In genomic region chr11:68764622-68765021, GRCm38 (mm10) we compare ENCODE assay signal across 11 mouse cellular contexts.
DNase-seq lines count a peak whose midpoint lies in the region; ATAC-seq lines count a peak whose summit lies in the region.
"Had no signal": no experiment of that assay in that cellular context is flagged by ENCODE, and none has a peak within 500 bp of the region (broad histone marks: within the 10 kb centered on the region; RNA-seq: fewer than 3 reads in every experiment).

No protein-coding gene starts in this region.

- H3K36me3 ChIP-seq in heart, embryonic 12.5 days = peaks cover 93% of the 10 kb centered on the region

- H3K4me2 ChIP-seq in heart, embryonic 12.5 days = no peak overlapping the region
- H3K4me2 ChIP-seq: embryonic facial prominence, embryonic 15.5 days; liver, embryonic 15.5 days had no signal

- no peak overlapping the region for H3K4me3 ChIP-seq in heart, embryonic 12.5 days
- H3K4me3 ChIP-seq: embryonic facial prominence, embryonic 15.5 days; liver, embryonic 15.5 days; megakaryocyte, embryonic 14.5 days had no signal

- H3K27me3 ChIP-seq in heart, embryonic 12.5 days (replicated peaks) = no peaks in the 10 kb centered on the region
- H3K27me3 ChIP-seq: embryonic facial prominence, embryonic 15.5 days; liver, embryonic 15.5 days had no signal

- no peak for ATAC-seq in heart, embryonic 12.5 days (ENCODE audit: insufficient number of reproducible peaks, low FRiP score)

- no peak overlapping the region for H3K9ac ChIP-seq in heart, embryonic 12.5 days
- H3K9ac ChIP-seq: embryonic facial prominence, embryonic 15.5 days; liver, embryonic 15.5 days had no signal

- H3K9me3 ChIP-seq in heart, embryonic 12.5 days (replicated peaks) = no peaks in the 10 kb centered on the region
- H3K9me3 ChIP-seq: embryonic facial prominence, embryonic 15.5 days; liver, embryonic 15.5 days; megakaryocyte, embryonic 14.5 days had no signal

- peaks cover 7% of the 10 kb centered on the region; the same call in 1 of the 2 replicates for H3K4me1 ChIP-seq in heart, embryonic 12.5 days (replicated peaks)
- H3K4me1 ChIP-seq: embryonic facial prominence, embryonic 15.5 days; megakaryocyte, embryonic 14.5 days had no signal

- 72% methylated on average over 3 of the region's 3 CpGs for WGBS in heart, embryonic 12.5 days

- DNase-seq in heart, adult 8-10 months (ENCODE audit: low spot score) = peak; percentile 16
- DNase-seq in MN1 (ENCODE audit: low spot score) (peak; percentile 61), adipocyte (ENCODE audit: low spot score) (peak; percentile 38)
- peak; percentile 90 to 92 for DNase-seq in cerebellum, postnatal 14 days
- DNase-seq in right cerebral cortex, adult 18-20 months = no peak
- no peak for DNase-seq in kidney, postnatal 4 days
- DNase-seq: kidney, postnatal 36 days had no signal

- no peak overlapping the region for H3K27ac ChIP-seq in heart, embryonic 12.5 days (ENCODE audit: poor library complexity, severe bottlenecking)
- H3K27ac ChIP-seq: embryonic facial prominence, embryonic 15.5 days; liver, embryonic 15.5 days had no signal

Comparison
In these comparisons a context has a peak if more than half of its experiments do, and no peak if none do; other contexts are left out.
1. DNase-seq: peak in heart, adult 8-10 months (single experiment), MN1 (single experiment), adipocyte (single experiment) and cerebellum, postnatal 14 days (2 of 2); none in right cerebral cortex, adult 18-20 months (single experiment) and kidney, postnatal 4 days (0 of 2).